Mouse (Mus musculus): ENCODE data around the gene Dysf. TPM values are rescaled to one million over a fixed set of nuclear protein-coding genes. Genes with fewer than 3 reads are reported as not detected.
A peak's percentile ranks its signal among the peaks of the same experiment; 100 is the strongest.

Gene Dysf
- polyA plus RNA-seq, 1 experiment: 5.9 TPM

DNA sequence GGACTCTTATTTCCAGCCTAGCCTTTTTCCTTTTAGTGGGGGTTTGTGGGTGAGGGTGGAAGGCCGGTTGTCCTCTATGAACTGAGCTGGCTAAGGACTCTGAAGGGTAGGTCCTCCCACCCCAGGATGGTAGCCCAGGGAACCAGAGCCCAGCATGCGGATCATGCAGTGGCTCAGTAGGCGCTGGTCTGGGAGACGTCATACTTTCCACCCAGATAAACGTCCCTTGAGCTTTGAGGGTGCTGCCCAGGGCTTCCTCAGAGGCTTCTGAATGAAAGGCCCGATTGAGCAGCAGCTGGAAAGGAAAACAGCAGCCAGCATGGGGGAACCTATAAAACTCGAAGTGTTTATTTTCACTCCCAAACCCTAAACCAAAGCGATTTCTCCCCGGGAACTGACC is 123.1 kb downstream of the Dysf start:
- no peak for TF ChIP-seq POLR2A (IDR thresholded peaks at IDR 0.05; ENCODE audit: borderline replicate concordance, insufficient read depth, low read length)
- no peak for TF ChIP-seq CTCF (IDR thresholded peaks at IDR 0.05; ENCODE audit: borderline replicate concordance, insufficient read depth, low read depth, low read length)
- no peak for DNase-seq
- peaks cover 16% of the 10 kb centered on the region for H3K4me1 ChIP-seq (ENCODE audit: control insufficient read depth, insufficient read depth, low read length)
- no peak overlapping the region for H3K27ac ChIP-seq (ENCODE audit: insufficient read depth, low read length)
- WGBS: 92% methylated on average over 9 of the region's 9 CpGs
- no peak overlapping the region for H3K4me3 ChIP-seq (replicated peaks; ENCODE audit: insufficient read depth, low read depth, low read length)
- H3K27me3 ChIP-seq (ENCODE audit: control insufficient read depth, insufficient read depth, low read length): no peaks in the 10 kb centered on the region

GRCm38 (mm10) chr6:84133053-84133452 is 124.7 kb downstream of the Dysf start:
- H3K4me3 ChIP-seq (replicated peaks; ENCODE audit: insufficient read depth, low read depth, low read length): no peak overlapping the region
- peaks cover 16% of the 10 kb centered on the region for H3K4me1 ChIP-seq (ENCODE audit: control insufficient read depth, insufficient read depth, low read length)
- H3K27me3 ChIP-seq (ENCODE audit: control insufficient read depth, insufficient read depth, low read length): no peaks in the 10 kb centered on the region
- no peak for TF ChIP-seq CTCF (IDR thresholded peaks at IDR 0.05; ENCODE audit: borderline replicate concordance, insufficient read depth, low read depth, low read length)
- TF ChIP-seq POLR2A (IDR thresholded peaks at IDR 0.05; ENCODE audit: borderline replicate concordance, insufficient read depth, low read length): no peak
- no peak for DNase-seq
- H3K27ac ChIP-seq (ENCODE audit: insufficient read depth, low read length): no peak overlapping the region
- 92% methylated on average over 7 of the region's 7 CpGs for WGBS

GRCm38 (mm10) chr6:84133996-84134721 is 125.8 kb downstream of the Dysf start:
- no peak overlapping the region for H3K4me3 ChIP-seq (replicated peaks; ENCODE audit: insufficient read depth, low read depth, low read length)
- H3K27me3 ChIP-seq (ENCODE audit: control insufficient read depth, insufficient read depth, low read length): no peaks in the 10 kb centered on the region
- WGBS: 67% methylated on average over 5 of the region's 7 CpGs
- H3K4me1 ChIP-seq (ENCODE audit: control insufficient read depth, insufficient read depth, low read length): peaks cover 19% of the 10 kb centered on the region
- no peak overlapping the region for H3K27ac ChIP-seq (ENCODE audit: insufficient read depth, low read length)
- no peak for TF ChIP-seq CTCF (IDR thresholded peaks at IDR 0.05; ENCODE audit: borderline replicate concordance, insufficient read depth, low read depth, low read length)
- no peak for TF ChIP-seq POLR2A (IDR thresholded peaks at IDR 0.05; ENCODE audit: borderline replicate concordance, insufficient read depth, low read length)
- peak in 1 of 2 experiments; percentile 40 for DNase-seq

DNA sequence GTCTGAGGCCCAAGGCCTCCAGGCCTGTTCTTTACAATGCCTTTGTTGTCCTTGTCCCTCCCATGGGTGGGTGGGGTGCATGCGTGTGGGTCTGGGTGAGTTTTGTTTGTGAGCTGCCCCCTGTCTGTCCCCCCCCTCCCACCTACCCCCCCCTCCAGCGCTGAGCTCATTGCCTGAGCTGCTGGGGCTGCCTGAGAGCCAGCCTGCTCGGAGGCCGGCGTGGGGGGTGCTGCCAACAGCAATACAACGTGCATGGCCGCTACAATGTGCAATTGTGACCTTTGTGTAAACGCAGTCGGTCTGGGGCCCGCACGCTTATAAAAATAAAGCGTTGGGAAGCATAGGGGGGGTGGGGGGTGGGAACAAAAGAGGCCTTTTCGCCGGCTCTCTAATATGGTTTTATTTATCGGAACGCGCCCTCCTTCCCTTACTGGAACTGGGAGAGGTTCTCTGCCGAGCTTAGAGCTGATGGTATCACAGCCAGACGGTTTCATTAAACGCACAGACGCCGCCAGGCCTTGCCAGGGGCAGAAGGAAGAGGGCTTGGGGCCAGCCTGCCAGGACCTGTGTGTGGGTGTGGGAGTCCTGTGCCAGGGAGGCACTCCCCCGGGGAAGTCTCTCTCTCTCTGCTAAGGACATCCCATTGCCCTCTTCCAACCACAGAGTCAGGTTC is 126.5 kb downstream of the Dysf start:
- H3K27ac ChIP-seq (ENCODE audit: insufficient read depth, low read length): no peak overlapping the region
- H3K4me3 ChIP-seq (replicated peaks; ENCODE audit: insufficient read depth, low read depth, low read length): peak overlapping the region; percentile 16
- TF ChIP-seq POLR2A (IDR thresholded peaks at IDR 0.05; ENCODE audit: borderline replicate concordance, insufficient read depth, low read length): no peak
- WGBS: 9% methylated on average over 23 of the region's 23 CpGs
- H3K27me3 ChIP-seq (ENCODE audit: control insufficient read depth, insufficient read depth, low read length): no peaks in the 10 kb centered on the region
- peak; percentile 85 to 94 for DNase-seq
- peaks cover 23% of the 10 kb centered on the region for H3K4me1 ChIP-seq (ENCODE audit: control insufficient read depth, insufficient read depth, low read length)

DNA sequence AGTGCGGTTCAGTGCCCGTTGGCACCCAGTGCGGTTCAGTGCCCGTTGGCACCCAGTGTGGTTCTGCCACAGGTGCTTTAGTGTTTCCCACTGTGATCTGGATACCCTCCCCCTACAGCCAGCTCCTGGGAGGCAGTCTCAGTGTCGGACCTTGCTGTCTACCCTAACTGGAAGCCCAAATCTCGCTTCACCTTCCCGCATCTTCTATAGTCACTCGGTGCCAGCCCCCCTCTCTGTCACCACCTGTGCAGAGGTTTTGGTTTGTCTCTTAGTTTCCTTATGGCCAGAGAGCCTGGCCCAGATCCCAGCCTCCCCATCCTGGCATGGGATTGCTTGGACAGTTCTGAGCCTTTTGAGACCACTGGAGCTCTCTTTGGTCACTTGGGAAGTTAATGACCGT is 127.3 kb downstream of the Dysf start:
- no peak overlapping the region for H3K4me3 ChIP-seq (replicated peaks; ENCODE audit: insufficient read depth, low read depth, low read length)
- no peak for TF ChIP-seq CTCF (IDR thresholded peaks at IDR 0.05; ENCODE audit: borderline replicate concordance, insufficient read depth, low read depth, low read length)
- no peak for TF ChIP-seq POLR2A (IDR thresholded peaks at IDR 0.05; ENCODE audit: borderline replicate concordance, insufficient read depth, low read length)
- WGBS: 20% methylated on average over 9 of the region's 9 CpGs
- peak; percentile 69 to 79 for DNase-seq
- H3K27ac ChIP-seq (ENCODE audit: insufficient read depth, low read length): no peak overlapping the region
- no peaks in the 10 kb centered on the region for H3K27me3 ChIP-seq (ENCODE audit: control insufficient read depth, insufficient read depth, low read length)
- peaks cover 32% of the 10 kb centered on the region for H3K4me1 ChIP-seq (ENCODE audit: control insufficient read depth, insufficient read depth, low read length)

DNA sequence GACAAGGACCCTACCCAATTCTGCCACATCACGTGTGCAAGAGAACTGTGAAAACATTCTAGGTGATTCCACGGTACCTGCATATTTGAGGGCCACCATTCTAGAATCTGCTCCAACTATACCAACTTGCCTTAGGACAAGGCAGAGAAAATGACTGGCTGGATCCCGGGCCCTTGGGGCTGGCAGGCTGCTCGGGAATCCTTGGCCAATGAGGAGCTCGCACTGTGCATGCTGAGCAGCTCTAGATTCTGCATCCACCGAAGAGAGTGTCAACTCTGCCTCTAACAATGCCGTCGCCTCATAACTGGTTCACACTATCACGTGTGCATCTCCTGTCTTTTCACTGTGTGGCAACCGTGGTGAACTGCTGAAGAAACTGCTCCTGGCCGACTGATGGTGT is 128.0 kb downstream of the Dysf start:
- Histone ChIP-seq H3K4me1 (ENCODE audit: control insufficient read depth, insufficient read depth, low read length) (peaks cover 32% of the 10 kb centered on the region), H3K27ac (ENCODE audit: insufficient read depth, low read length) (no peak overlapping the region), H3K27me3 (ENCODE audit: control insufficient read depth, insufficient read depth, low read length) (no peaks in the 10 kb centered on the region), H3K4me3 (replicated peaks; ENCODE audit: insufficient read depth, low read depth, low read length) (no peak overlapping the region)
- WGBS: 78% methylated on average over 11 of the region's 11 CpGs
- peak; percentile 41 to 46 for DNase-seq
- TF ChIP-seq CTCF (IDR thresholded peaks at IDR 0.05; ENCODE audit: borderline replicate concordance, insufficient read depth, low read depth, low read length) (no peak), POLR2A (IDR thresholded peaks at IDR 0.05; ENCODE audit: borderline replicate concordance, insufficient read depth, low read length) (no peak)

DNA sequence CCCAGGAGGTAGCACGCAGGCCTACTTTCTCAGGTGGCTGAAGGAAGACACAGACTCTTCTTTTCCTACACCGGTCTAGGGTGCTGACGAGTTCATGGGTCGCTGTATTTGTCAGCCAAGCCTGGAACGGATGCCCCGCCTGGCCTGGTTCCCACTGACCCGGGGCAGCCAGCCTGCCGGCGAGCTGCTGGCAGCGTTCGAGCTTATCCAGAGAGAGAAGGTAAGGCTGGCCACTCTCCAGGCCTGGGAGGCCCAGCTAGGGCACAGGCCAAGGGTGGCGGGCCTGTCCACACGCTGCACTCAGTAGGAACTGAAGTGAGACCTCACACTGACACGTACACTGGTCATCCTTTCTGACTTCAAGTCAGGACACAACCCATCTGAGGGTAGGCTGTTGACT is 131.5 kb downstream of the Dysf start:
- peaks cover 28% of the 10 kb centered on the region for H3K4me1 ChIP-seq (ENCODE audit: control insufficient read depth, insufficient read depth, low read length)
- no peak for TF ChIP-seq POLR2A (IDR thresholded peaks at IDR 0.05; ENCODE audit: borderline replicate concordance, insufficient read depth, low read length)
- DNase-seq: peak; percentile 84 to 88
- no peak overlapping the region for H3K4me3 ChIP-seq (replicated peaks; ENCODE audit: insufficient read depth, low read depth, low read length)
- H3K27ac ChIP-seq (ENCODE audit: insufficient read depth, low read length): no peak overlapping the region
- no peaks in the 10 kb centered on the region for H3K27me3 ChIP-seq (ENCODE audit: control insufficient read depth, insufficient read depth, low read length)
- WGBS: 15% methylated on average over 14 of the region's 14 CpGs

DNA sequence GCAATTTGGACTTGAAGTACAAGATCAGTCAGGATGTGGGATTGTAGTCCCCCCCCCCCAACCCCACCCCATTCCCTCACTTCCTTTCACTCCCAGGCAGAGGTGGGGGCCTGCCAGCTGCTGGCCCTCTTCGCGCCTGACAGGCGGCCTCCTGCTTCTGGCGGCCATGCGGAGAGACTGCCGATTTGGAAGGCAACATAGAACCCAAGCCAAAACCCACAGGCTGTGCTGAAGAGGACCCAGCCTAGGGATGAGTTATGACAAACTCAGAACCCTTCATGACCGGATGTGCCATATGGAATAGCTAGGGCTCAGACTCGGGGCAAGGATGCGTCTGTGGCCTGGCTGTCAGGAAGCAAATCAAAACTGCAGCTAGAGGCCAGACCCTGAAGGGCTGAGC is 134.1 kb downstream of the Dysf start:
- no peak for TF ChIP-seq CTCF (IDR thresholded peaks at IDR 0.05; ENCODE audit: borderline replicate concordance, insufficient read depth, low read depth, low read length)
- TF ChIP-seq POLR2A (IDR thresholded peaks at IDR 0.05; ENCODE audit: borderline replicate concordance, insufficient read depth, low read length): no peak
- WGBS: 48% methylated on average over 9 of the region's 9 CpGs
- Histone ChIP-seq H3K4me3 (replicated peaks; ENCODE audit: insufficient read depth, low read depth, low read length) (no peak overlapping the region), H3K27me3 (ENCODE audit: control insufficient read depth, insufficient read depth, low read length) (no peaks in the 10 kb centered on the region), H3K4me1 (ENCODE audit: control insufficient read depth, insufficient read depth, low read length) (peaks cover 19% of the 10 kb centered on the region), H3K27ac (ENCODE audit: insufficient read depth, low read length) (no peak overlapping the region)
- peak in 1 of 2 experiments; percentile 28 for DNase-seq
